Mouse (Mus musculus): ENCODE results near the gene Ccdc105.

Ccdc105 gene

DNA sequence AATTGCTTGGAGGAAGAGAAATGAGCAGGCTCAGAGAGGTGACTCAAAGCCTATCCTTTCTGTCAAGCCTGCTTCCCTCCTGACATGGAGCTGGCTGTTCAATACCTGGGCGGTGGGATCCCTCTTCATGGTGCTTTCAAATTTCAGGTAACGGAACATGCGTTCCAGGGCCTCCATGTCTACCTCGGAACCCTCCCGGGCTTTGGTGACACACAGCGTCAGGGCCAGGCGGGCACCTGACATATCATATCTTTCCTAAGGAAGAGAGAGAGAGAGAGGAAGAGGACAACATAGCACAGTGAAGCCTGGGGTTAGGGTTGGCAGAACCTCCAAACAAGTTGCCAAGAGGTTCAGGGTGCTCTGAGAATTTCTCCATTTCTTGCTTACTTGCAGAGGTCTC, 37.7 kb downstream of the Ccdc105 start:
- DNase-seq (ENCODE audit: low spot score in 2 of 2) = no peak

DNA sequence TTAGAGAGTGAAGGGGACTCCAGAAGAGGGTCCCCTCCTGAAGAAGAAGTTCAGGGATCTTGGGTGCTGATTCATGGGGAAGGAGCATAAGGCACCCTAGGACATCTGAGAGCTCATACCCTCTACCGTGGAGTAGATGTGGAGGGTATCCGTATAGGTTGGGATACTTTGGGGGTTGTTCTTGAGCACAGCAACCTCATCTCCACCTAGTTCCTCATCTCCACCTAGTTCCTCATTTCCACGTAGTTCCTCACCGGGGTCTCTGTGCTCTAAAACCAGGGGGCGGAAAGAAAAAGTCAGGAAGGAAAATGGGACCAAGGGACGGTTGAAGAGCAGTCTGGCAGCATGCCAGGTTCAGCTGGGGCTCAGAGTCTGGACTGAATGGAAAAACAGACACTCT, 38.7 kb downstream of the Ccdc105 start:
- no peak for DNase-seq (ENCODE audit: low spot score in 2 of 2)

DNA sequence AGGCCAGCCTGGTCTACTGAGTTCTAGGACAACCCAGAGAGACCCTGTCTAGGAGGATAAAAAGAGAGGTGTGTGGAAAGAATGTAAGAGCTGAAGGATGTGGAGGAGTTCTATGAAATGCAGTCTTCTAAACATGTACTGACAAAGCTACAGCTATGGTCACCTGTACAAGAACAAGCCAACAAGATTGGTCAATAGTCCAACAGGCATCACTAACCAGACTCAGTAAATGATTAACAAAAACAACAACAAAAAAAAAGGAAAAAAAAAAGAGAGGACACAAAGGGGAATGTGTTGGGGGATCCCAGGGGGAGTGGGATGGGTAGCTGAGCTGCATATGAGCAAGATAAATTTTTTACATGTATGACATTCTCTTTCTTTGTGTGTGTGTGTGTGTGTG, 42.2 kb downstream of the Ccdc105 start:
- DNase-seq (ENCODE audit: low spot score in 2 of 2) = no peak

GRCm38 (mm10) chr10:78700881-78701280, 52.0 kb downstream of the Ccdc105 start:
- no peak for DNase-seq (ENCODE audit: low spot score in 2 of 2)
